Mouse (Mus musculus): ENCODE data around the gene Grb2. TPM values are rescaled to one million over a fixed set of nuclear protein-coding genes. Genes with fewer than 3 reads are reported as not detected.

The Grb2 gene
- polyA plus RNA-seq, 1 experiment from 2014 or later: 39.6 TPM

- H3K4me1 ChIP-seq (ENCODE audit: control insufficient read depth, insufficient read depth, low read length): no peaks in the 10 kb centered on the region; the same call in 1 of the 2 replicates
- ATAC-seq (ENCODE audit: insufficient number of reproducible peaks, insufficient read depth, low FRiP score, low read depth): no peak
- WGBS: 94% methylated on average over 14 of the region's 14 CpGs
These were observed 19.1 kb downstream of the Grb2 start for GRCm38 (mm10) chr11:115689137-115689915.

GRCm38 (mm10) chr11:115686369-115686768, 22.0 kb downstream of the Grb2 start:
- H3K9me3 ChIP-seq (ENCODE audit: control insufficient read depth, low read depth, low read length): no peaks in the 10 kb centered on the region
- ATAC-seq (ENCODE audit: insufficient number of reproducible peaks, insufficient read depth, low FRiP score, low read depth): no peak
- H3K27ac ChIP-seq (ENCODE audit: low read length): no peak overlapping the region
- no peak overlapping the region for H3K9ac ChIP-seq (replicated peaks; ENCODE audit: low read depth, low read length)
- peaks cover 16% of the 10 kb centered on the region; the same call in 1 of the 2 replicates for H3K36me3 ChIP-seq (ENCODE audit: control insufficient read depth, insufficient read depth, low read length)
- no peak overlapping the region for H3K4me3 ChIP-seq (ENCODE audit: low read depth, low read length)
- 80% methylated on average over 6 of the region's 6 CpGs for WGBS
- H3K4me1 ChIP-seq (ENCODE audit: control insufficient read depth, insufficient read depth, low read length): no peaks in the 10 kb centered on the region; the same call in 1 of the 2 replicates
- H3K4me2 ChIP-seq (replicated peaks; ENCODE audit: low read depth, low read length): no peak overlapping the region
- no peaks in the 10 kb centered on the region for H3K27me3 ChIP-seq (ENCODE audit: control insufficient read depth, insufficient read depth, low read length)

More at GRCm38 (mm10) chr11:115689137-115689915, 19.1 kb downstream of the Grb2 start:
- H3K4me2 ChIP-seq (replicated peaks; ENCODE audit: low read depth, low read length): no peak overlapping the region
- H3K36me3 ChIP-seq (ENCODE audit: control insufficient read depth, insufficient read depth, low read length): peaks cover 10% of the 10 kb centered on the region; the same call in 1 of the 2 replicates
- no peaks in the 10 kb centered on the region for H3K27me3 ChIP-seq (ENCODE audit: control insufficient read depth, insufficient read depth, low read length)
- no peak overlapping the region for H3K9ac ChIP-seq (replicated peaks; ENCODE audit: low read depth, low read length)
- no peak overlapping the region for H3K4me3 ChIP-seq (ENCODE audit: low read depth, low read length)
- no peaks in the 10 kb centered on the region for H3K9me3 ChIP-seq (ENCODE audit: control insufficient read depth, low read depth, low read length)
- no peak overlapping the region for H3K27ac ChIP-seq (ENCODE audit: low read length)

- WGBS: 74% methylated on average over 7 of the region's 7 CpGs
- no peak overlapping the region for H3K4me2 ChIP-seq (replicated peaks; ENCODE audit: low read depth, low read length)
- H3K4me1 ChIP-seq (ENCODE audit: control insufficient read depth, insufficient read depth, low read length): no peaks in the 10 kb centered on the region; the same call in 1 of the 2 replicates
- no peak for ATAC-seq (ENCODE audit: insufficient number of reproducible peaks, insufficient read depth, low FRiP score, low read depth)
- no peaks in the 10 kb centered on the region for H3K9me3 ChIP-seq (ENCODE audit: control insufficient read depth, low read depth, low read length)
- H3K4me3 ChIP-seq (ENCODE audit: low read depth, low read length): no peak overlapping the region
- no peaks in the 10 kb centered on the region for H3K27me3 ChIP-seq (ENCODE audit: control insufficient read depth, insufficient read depth, low read length)
- H3K36me3 ChIP-seq (ENCODE audit: control insufficient read depth, insufficient read depth, low read length): peaks cover 16% of the 10 kb centered on the region; the same call in 1 of the 2 replicates
- H3K9ac ChIP-seq (replicated peaks; ENCODE audit: low read depth, low read length): no peak overlapping the region
- no peak overlapping the region for H3K27ac ChIP-seq (ENCODE audit: low read length)
These were observed 22.4 kb downstream of the Grb2 start for GRCm38 (mm10) chr11:115685954-115686353.

- no peaks in the 10 kb centered on the region; the same call in 1 of the 2 replicates for H3K4me1 ChIP-seq (ENCODE audit: control insufficient read depth, insufficient read depth, low read length)
These were observed 23.5 kb downstream of the Grb2 start for GRCm38 (mm10) chr11:115684877-115685276.

GRCm38 (mm10) chr11:115683326-115683725, 25.1 kb downstream of the Grb2 start:
- Histone ChIP-seq H3K36me3 (ENCODE audit: control insufficient read depth, insufficient read depth, low read length) (peaks cover 7% of the 10 kb centered on the region; the same call in 1 of the 2 replicates), H3K27me3 (ENCODE audit: control insufficient read depth, insufficient read depth, low read length) (no peaks in the 10 kb centered on the region)
- 96% methylated on average over 5 of the region's 5 CpGs for WGBS

More at GRCm38 (mm10) chr11:115684877-115685276, 23.5 kb downstream of the Grb2 start:
- Histone ChIP-seq H3K9me3 (ENCODE audit: control insufficient read depth, low read depth, low read length) (no peaks in the 10 kb centered on the region), H3K4me3 (ENCODE audit: low read depth, low read length) (no peak overlapping the region), H3K36me3 (ENCODE audit: control insufficient read depth, insufficient read depth, low read length) (peaks cover 16% of the 10 kb centered on the region; the same call in 1 of the 2 replicates), H3K27me3 (ENCODE audit: control insufficient read depth, insufficient read depth, low read length) (no peaks in the 10 kb centered on the region), H3K4me2 (replicated peaks; ENCODE audit: low read depth, low read length) (no peak overlapping the region), H3K27ac (ENCODE audit: low read length) (no peak overlapping the region), H3K9ac (replicated peaks; ENCODE audit: low read depth, low read length) (no peak overlapping the region)
- WGBS: 93% methylated on average over 6 of the region's 6 CpGs
- no peak for ATAC-seq (ENCODE audit: insufficient number of reproducible peaks, insufficient read depth, low FRiP score, low read depth)

GRCm38 (mm10) chr11:115682411-115682810, 26.0 kb downstream of the Grb2 start:
- Histone ChIP-seq H3K27me3 (ENCODE audit: control insufficient read depth, insufficient read depth, low read length) (no peaks in the 10 kb centered on the region), H3K9me3 (ENCODE audit: control insufficient read depth, low read depth, low read length) (no peaks in the 10 kb centered on the region; the same call in 1 of the 2 replicates), H3K4me1 (ENCODE audit: control insufficient read depth, insufficient read depth, low read length) (no peaks in the 10 kb centered on the region; the same call in 1 of the 2 replicates), H3K4me3 (ENCODE audit: low read depth, low read length) (no peak overlapping the region), H3K4me2 (replicated peaks; ENCODE audit: low read depth, low read length) (no peak overlapping the region), H3K36me3 (ENCODE audit: control insufficient read depth, insufficient read depth, low read length) (peaks cover 7% of the 10 kb centered on the region; the same call in 1 of the 2 replicates), H3K27ac (ENCODE audit: low read length) (no peak overlapping the region), H3K9ac (replicated peaks; ENCODE audit: low read depth, low read length) (no peak overlapping the region)
- no peak for ATAC-seq (ENCODE audit: insufficient number of reproducible peaks, insufficient read depth, low FRiP score, low read depth)
- WGBS: 96% methylated on average over 3 of the region's 3 CpGs

More at GRCm38 (mm10) chr11:115683326-115683725, 25.1 kb downstream of the Grb2 start:
- Histone ChIP-seq H3K9me3 (ENCODE audit: control insufficient read depth, low read depth, low read length) (no peaks in the 10 kb centered on the region; the same call in 1 of the 2 replicates), H3K4me2 (replicated peaks; ENCODE audit: low read depth, low read length) (no peak overlapping the region), H3K9ac (replicated peaks; ENCODE audit: low read depth, low read length) (no peak overlapping the region), H3K27ac (ENCODE audit: low read length) (no peak overlapping the region), H3K4me1 (ENCODE audit: control insufficient read depth, insufficient read depth, low read length) (no peaks in the 10 kb centered on the region; the same call in 1 of the 2 replicates), H3K4me3 (ENCODE audit: low read depth, low read length) (no peak overlapping the region)
- ATAC-seq (ENCODE audit: insufficient number of reproducible peaks, insufficient read depth, low FRiP score, low read depth): no peak

- whole genome bisulfite sequencing: 91% methylated on average over 9 of the region's 9 CpGs
- Histone ChIP-seq H3K4me3 (ENCODE audit: low read depth, low read length) (no peak overlapping the region), H3K4me2 (replicated peaks; ENCODE audit: low read depth, low read length) (no peak overlapping the region), H3K9me3 (ENCODE audit: control insufficient read depth, low read depth, low read length) (no peaks in the 10 kb centered on the region; the same call in 1 of the 2 replicates), H3K27ac (ENCODE audit: low read length) (no peak overlapping the region), H3K36me3 (ENCODE audit: control insufficient read depth, insufficient read depth, low read length) (peaks cover 7% of the 10 kb centered on the region; the same call in 1 of the 2 replicates), H3K4me1 (ENCODE audit: control insufficient read depth, insufficient read depth, low read length) (no peaks in the 10 kb centered on the region), H3K9ac (replicated peaks; ENCODE audit: low read depth, low read length) (no peak overlapping the region), H3K27me3 (ENCODE audit: control insufficient read depth, insufficient read depth, low read length) (no peaks in the 10 kb centered on the region)
- no peak for ATAC-seq (ENCODE audit: insufficient number of reproducible peaks, insufficient read depth, low FRiP score, low read depth)
These were observed 28.7 kb downstream of the Grb2 start for GRCm38 (mm10) chr11:115679554-115680238.

- H3K4me2 ChIP-seq (replicated peaks; ENCODE audit: low read depth, low read length): no peak overlapping the region
- no peak for ATAC-seq (ENCODE audit: insufficient number of reproducible peaks, insufficient read depth, low FRiP score, low read depth)
- H3K9ac ChIP-seq (replicated peaks; ENCODE audit: low read depth, low read length): no peak overlapping the region
- no peak overlapping the region for H3K4me3 ChIP-seq (ENCODE audit: low read depth, low read length)
- no peaks in the 10 kb centered on the region; the same call in 1 of the 2 replicates for H3K9me3 ChIP-seq (ENCODE audit: control insufficient read depth, low read depth, low read length)
- 96% methylated on average over 6 of the region's 6 CpGs for WGBS
- H3K36me3 ChIP-seq (ENCODE audit: control insufficient read depth, insufficient read depth, low read length): peaks cover 7% of the 10 kb centered on the region; the same call in 1 of the 2 replicates
- H3K4me1 ChIP-seq (ENCODE audit: control insufficient read depth, insufficient read depth, low read length): no peaks in the 10 kb centered on the region
- no peak overlapping the region for H3K27ac ChIP-seq (ENCODE audit: low read length)
- no peaks in the 10 kb centered on the region for H3K27me3 ChIP-seq (ENCODE audit: control insufficient read depth, insufficient read depth, low read length)
These were observed 29.5 kb downstream of the Grb2 start for GRCm38 (mm10) chr11:115678861-115679260.
